Mouse (Mus musculus): ENCODE measurements around the gene Mex3d.

- TF ChIP-seq POLR2A (IDR thresholded peaks at IDR 0.05; ENCODE audit: borderline replicate concordance, extremely low read depth, low read depth, low read length) (no peak), CTCF (IDR thresholded peaks at IDR 0.05; ENCODE audit: insufficient read depth, low read length) (no peak)
Observed at GRCm38 (mm10) chr10:80395025-80395627, 7.7 kb upstream of the Mex3d start.

All from lung, adult 2 months (tissue).